Mouse (Mus musculus) monocyte, adult 2 months (primary cell): ENCODE measurements at regions not wholly inside any gene's neighbourhood (a gene's known extent, or its start where the extent isn't known, plus 50 kb on each side); places are given as distances from the start of the nearest gene placed in this dataset.

ENCODE experiments used
- DNase-seq, 2 experiments: peaks; one replicate each; pipeline ENCODE4 v3.0.0; 2022; ENCODE audit warnings: low spot score in 2 of 2, low read depth in 1 of 2

- no peak for DNase-seq
These were observed 313.1 kb downstream of the Spry2 start for GRCm38 (mm10) chr14:105583497-105583896.

- DNase-seq = no peak
These were observed 317.9 kb downstream of the Ndfip2 start for GRCm38 (mm10) chr14:105576266-105576665.

GRCm38 (mm10) chr14:105572036-105572891 lies 313.9 kb downstream of the Ndfip2 start:
- no peak for DNase-seq

- DNase-seq = no peak
These were observed 311.8 kb downstream of the Ndfip2 start for GRCm38 (mm10) chr14:105570156-105570555.

- no peak for DNase-seq
These were observed 307.5 kb downstream of the Ndfip2 start for GRCm38 (mm10) chr14:105565827-105566226.

GRCm38 (mm10) chr14:105562843-105563242 lies 304.5 kb downstream of the Ndfip2 start:
- no peak for DNase-seq

GRCm38 (mm10) chr14:105556813-105557212 lies 298.4 kb downstream of the Ndfip2 start:
- DNase-seq = no peak

GRCm38 (mm10) chr14:105544066-105544465 lies 285.7 kb downstream of the Ndfip2 start:
- DNase-seq = no peak

GRCm38 (mm10) chr14:105542486-105543145 lies 284.2 kb downstream of the Ndfip2 start:
- no peak for DNase-seq

- DNase-seq = no peak
These were observed 283.7 kb downstream of the Ndfip2 start for GRCm38 (mm10) chr14:105542090-105542485.

GRCm38 (mm10) chr14:105532168-105532745 lies 273.9 kb downstream of the Ndfip2 start:
- DNase-seq = no peak

- no peak for DNase-seq
These were observed 269.7 kb downstream of the Ndfip2 start for GRCm38 (mm10) chr14:105528107-105528506.

GRCm38 (mm10) chr14:105523849-105524248 lies 265.5 kb downstream of the Ndfip2 start:
- DNase-seq = no peak

GRCm38 (mm10) chr14:105522279-105522678 lies 263.9 kb downstream of the Ndfip2 start:
- DNase-seq = no peak

- DNase-seq = no peak
These were observed 260.3 kb downstream of the Ndfip2 start for GRCm38 (mm10) chr14:105518706-105519105.

- DNase-seq = no peak
These were observed 256.0 kb downstream of the Ndfip2 start for GRCm38 (mm10) chr14:105514413-105514812.

GRCm38 (mm10) chr14:105512914-105513677 lies 254.7 kb downstream of the Ndfip2 start:
- no peak for DNase-seq

GRCm38 (mm10) chr14:105511826-105512225 lies 253.5 kb downstream of the Ndfip2 start:
- no peak for DNase-seq

- DNase-seq = no peak
These were observed 252.8 kb downstream of the Ndfip2 start for GRCm38 (mm10) chr14:105511135-105511534.

GRCm38 (mm10) chr14:105505261-105505660 lies 246.9 kb downstream of the Ndfip2 start:
- no peak for DNase-seq

GRCm38 (mm10) chr14:105504376-105504775 lies 246.0 kb downstream of the Ndfip2 start:
- no peak for DNase-seq
